Mouse (Mus musculus) naive thymus-derived CD4-positive, alpha-beta T cell, adult 2 months (primary cell): ENCODE data around the gene Syne2.

Experiments
- DNase-seq: peaks from one replicate; pipeline ENCODE4 v3.0.0-alpha.2; 2011; ENCODE audit warnings: low read depth

The Syne2 gene

DNA sequence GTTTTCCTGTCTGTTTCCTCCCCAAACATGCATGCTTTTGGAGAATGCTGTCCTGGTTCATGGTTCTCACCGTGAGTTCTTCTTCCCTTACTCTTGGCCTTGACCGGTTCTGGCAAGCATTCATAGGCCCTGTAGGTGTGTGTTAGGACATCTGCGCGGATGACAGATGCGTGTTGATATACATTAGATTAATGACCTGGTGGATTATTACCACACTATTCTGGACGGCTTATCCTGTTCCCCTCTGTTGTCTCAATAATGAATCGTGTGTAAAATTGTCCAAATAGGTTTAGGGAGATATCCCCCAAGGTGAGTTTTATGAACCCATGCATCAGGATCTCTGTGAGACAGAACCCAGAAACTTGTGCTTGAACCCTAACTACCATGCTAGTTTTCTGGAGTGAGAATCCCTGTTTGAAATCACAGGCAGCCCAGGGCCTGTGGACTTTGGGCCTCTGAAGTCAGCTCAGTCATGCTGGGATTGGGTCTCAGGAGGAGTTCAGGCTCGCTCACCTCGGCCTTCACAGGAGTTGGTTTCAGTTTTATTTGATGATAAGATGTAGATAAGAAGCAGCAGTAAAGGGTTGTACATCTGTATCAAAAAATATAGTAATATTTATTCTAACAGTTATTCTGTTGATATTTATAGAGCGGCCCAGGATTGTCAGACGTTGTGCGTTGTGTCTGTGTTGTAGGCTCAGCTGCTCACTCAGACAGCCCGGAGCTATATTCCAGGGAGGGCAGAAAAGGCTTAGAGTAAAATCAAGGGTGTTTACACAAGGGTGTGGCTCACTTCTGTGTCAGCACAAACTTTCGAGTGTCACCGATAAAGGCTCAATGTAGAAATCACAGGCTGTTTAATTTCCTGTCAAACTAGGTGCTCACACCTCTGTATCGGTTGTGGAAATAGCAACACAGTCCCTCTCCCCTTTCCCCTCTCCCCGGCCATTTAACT is 48.8 kb downstream of the Syne2 start:
- no peak for DNase-seq

DNA sequence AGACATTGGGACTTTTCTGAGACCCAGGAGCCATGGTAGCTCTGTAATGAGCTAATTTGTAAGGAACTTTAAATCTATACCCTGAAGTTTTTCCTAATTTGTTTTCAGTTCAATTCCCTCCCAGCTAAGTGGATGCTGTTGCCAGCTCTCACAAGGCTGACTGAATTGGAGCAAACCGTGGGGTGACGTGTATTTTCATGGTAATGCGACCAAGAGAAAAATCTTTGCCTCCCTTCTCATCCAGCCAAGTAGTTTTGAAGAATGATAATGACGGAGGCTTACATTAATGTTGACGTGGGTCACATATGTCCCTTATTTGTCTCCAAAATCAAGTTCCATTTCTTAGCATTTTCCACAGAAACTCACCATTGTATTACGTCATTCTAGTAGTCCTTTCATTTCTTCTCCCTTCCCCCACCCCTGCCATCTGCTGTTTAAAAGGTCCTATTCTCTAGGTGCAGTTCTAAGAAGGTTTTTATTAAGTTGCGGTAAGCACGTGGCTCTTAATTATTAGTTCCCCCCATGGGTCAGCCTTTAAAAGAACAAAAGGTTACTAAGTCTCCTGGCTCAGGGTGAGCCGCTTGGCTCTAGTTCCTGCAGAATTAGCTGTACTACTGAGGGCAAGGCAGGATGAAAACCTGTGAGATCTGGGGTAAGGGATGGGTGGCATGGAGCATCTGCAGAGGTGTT is 55.8 kb downstream of the Syne2 start:
- no peak for DNase-seq

DNA sequence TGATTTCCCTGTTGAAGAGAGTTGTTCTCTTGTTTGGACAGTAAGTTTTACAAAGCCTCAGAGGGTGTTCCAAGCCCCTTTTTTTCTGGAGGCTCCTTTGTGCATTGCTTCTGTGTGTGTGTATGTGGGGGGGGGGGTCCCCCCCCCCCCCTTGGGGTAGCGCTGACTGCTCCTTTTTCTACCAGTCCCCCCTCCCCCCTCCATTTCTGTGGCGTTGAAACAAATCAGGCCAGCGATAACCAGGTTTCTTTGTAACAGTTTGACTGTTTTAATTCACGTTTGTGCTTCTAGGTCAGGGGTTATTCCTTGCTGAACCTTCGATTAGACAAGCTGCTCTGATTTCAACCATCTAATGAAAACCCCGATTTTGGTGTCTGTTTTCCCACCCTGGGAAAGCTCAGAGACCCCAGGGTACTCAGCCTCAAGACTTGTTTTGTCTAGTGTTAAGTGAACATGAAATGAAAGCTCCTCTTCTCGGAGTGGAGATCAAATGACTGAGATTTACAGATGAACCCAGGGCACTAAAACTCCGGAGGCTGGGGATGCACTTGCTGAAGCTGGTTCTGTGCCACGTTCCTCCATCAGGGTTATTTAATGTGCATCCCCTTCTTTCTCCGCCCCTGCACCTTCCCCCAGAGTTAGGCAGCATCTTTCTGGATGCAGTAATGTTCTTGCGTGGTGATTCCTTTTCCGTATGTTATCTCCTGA is 56.5 kb downstream of the Syne2 start:
- no peak for DNase-seq

DNA sequence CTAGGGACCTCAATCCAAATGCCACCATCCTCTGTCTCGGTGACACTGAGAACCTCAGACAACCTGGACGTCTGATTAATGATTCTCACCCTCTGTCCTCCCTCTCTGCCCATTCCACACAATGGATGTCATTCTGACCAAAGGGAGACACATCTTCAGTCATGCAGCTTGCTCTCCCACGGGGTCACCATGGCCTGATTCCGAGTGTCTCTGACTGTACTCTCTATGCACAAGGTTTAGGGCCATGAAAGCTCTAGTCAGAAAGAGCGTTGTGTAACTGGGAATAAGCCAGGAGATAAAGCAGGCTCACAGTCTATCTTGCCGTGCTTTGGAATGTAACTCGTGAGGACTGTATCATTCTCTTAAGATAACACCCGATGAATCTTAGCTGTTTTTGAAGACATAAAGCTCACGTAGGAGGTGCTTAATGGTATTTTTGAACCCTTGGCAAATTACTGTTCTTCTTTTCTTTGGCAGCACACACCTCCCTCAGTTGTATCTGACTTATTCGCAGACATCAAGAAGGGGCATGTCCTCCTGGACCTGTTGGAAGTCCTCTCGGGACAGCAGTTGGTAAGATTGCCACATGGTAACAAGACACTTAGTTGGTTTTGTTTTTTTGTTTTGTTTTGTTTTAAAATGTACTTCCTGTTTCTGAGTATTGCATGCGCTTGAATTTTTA is 61.8 kb downstream of the Syne2 start:
- no peak for DNase-seq

DNA sequence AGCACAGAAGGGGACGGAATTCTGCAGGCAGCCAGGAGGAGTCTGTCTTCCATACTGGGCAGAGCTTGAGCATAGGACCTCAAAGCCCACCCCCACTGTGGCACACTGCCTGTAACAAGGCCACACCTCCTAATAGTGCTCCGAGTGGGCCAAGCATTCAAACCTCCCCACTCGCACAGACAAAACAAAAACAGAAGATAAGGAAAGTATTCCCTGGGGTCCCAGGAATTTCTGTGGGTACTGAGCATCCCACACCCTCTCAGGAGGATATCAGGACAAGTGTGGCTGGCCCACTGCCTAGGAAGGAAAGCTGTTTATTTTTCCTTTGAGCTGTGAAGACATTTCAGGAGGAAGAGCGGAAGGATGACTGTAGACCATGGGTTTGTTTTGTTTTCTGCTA is 63.6 kb downstream of the Syne2 start:
- DNase-seq: no peak

DNA sequence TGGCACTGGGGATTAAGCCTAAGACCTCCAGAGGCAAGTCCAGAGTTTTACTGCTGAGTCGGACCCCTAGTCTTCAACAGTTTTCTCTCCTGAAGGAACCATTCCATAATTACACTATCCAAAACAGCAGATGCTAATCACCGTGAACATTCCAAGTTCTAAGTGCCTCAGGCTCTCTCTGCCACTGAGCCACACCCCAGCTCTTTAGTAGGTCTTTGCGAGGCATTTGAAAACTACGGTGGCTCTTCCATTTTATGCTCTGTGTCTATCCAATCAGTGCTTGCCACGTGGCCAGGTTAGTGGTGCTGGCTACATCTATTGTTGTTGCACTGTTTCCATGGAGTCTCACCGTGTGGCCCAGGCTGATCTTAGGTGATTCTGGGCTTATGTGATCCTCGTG is 68.2 kb downstream of the Syne2 start:
- DNase-seq: no peak

DNA sequence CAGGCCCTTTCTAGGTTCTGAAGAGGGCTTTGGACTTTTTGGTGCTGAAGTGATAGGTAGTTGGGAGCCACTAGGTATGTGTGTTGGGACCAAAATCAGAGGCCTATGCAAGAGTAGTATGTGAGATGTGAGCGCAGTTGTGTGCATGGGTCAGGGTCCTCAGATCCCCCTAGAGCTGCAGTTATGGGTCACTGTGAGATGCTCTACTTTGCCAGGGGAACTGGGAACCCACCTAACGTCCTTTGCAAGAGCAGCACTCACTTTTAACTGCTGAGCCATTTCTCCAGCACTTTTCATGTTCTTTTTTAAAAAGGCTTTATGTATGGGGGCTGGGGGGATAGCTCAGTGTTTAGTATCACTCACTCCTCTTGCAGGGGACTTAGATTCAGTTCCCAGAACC is 69.0 kb downstream of the Syne2 start:
- DNase-seq: no peak

DNA sequence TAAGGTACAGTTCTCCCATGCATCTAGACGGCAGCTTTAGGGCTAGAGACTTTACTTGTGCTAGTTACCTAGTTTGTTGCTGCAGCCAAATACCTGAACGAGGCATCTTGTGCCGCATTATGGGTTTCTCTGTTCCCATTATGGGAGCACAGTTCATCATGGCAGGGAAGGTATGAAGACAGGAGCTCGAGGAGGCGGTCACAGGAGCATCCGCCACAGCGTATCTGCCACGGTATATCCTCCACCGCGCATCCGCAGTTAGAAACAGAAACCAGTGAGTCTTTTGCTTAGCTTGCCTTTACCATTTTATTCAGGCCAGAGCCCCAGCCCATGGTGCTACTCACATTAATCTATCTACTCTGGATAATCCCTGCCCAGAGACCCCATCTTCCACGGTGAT is 70.8 kb downstream of the Syne2 start:
- no peak for DNase-seq

DNA sequence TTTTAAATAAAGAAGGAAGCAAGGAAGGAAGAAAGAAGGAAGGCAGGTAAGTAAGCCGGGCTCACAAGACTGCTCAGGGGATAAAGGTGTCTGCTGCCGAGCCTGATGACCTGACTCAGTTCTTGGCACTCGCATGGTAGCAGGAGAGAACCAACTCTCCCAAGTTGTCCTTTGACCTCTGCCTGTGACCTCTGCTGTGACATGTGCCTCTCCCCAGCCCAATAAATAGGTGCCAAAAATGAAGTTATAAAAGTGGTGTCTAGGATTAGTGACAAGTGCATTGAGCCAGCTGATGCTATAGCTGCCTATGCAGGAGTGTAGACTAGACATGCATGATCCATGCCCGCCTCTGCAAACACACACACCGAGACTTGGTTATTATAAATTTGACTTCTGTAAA is 73.3 kb downstream of the Syne2 start:
- no peak for DNase-seq

DNA sequence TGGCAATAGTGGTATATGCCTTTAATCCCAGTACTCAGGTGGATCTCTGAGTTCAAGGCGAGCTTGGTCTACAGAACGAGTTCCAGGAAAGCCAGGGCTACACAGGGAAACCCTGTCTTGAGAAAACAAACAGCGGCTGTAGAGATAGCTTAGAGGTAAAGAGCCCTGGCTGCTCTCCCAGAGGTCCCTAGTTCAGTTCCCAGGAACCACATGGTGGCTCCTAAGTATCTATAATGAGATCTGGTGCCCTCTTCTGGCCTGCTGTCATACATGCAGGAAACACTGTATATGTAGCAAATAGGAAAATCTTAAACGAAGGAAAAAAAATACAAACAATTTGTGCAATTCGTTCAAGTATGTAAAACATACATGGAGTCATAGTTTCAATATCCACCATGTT is 75.5 kb downstream of the Syne2 start:
- peak; percentile 11 for DNase-seq

DNA sequence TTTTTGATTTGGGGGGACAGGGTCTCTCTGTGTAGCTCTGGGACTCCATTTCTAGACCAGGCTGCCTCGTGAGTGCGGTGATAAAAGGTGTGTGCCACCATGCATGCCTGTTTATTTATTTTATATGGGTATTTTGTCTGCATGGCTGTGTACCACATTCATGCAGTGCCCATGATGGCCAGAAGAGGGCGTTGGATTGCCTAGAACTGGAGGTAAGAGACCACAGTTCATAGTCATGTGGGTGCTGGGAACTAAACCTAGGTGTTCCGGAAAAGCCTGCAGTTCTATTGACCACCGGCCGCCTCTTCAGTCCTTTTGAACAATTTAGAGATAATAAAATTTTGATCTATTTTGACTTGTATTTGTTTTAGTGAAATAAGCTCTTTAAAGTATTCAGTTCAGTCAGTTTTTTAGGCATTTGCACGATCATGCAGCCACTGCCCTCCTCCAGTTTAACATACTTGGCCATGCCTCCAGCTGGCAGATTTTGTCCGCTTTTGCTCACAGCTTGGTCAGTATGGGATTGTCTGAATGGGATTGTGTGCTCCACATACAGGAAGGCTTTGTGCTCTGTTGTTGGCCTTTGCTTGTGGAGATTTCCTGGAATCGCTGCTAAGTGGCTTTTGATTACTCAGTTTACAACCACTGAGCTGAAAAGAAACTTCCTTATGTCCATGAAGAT is 76.5 kb downstream of the Syne2 start:
- DNase-seq: no peak

DNA sequence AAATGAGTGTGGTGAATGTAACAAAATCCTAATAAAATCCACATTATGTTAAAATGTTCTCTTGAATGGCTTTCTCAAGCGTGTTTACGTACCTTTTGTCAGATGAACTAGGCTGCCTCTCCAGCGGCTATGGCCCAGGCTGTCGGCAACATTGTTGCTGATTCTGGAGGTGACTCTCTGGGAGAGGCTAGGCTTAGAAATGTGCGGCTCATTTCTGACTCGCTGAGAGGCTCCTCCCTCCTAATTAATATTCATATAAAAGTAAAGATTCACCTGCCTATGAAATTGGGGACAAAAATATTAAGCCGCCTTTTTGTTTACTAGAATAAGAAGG is 77.0 kb downstream of the Syne2 start:
- DNase-seq: no peak

DNA sequence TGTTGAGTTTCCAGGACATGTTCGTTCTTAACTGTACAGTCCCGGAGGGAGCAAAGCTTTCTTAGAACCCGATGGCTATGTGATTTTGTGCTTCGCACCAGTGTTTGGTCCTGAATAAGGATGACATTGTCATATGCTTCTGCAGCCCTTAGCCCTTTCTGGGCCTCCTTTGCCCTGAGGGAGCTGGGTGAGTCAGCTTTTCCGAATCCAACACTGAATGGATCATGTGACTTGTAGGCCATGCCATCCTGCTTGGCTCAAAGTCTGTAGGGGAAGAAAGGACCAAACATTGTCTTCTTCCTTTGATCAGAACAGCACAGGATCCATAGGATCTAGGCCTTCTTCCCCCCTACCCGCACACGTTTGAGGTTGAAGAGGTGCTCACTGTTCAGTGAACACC is 79.9 kb downstream of the Syne2 start:
- DNase-seq: no peak

DNA sequence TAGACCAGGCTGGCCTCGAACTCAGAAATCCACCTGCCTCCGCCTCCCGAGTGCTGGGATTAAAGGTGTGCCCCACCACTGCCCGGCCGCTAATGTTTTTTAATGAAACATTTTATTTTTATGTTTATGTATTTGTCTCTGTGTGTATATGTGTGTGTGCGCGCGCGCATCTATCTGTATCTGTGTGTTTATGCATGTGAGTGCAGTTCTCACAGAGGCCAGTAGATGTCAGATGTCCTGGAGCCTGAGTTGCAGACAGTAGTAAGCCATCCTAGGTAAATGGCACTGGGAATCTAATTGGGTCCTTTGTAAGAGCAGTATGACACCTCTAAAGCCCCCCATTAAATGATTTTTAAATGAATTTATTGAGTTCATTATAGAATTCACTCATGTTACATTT is 83.8 kb downstream of the Syne2 start:
- DNase-seq: no peak

DNA sequence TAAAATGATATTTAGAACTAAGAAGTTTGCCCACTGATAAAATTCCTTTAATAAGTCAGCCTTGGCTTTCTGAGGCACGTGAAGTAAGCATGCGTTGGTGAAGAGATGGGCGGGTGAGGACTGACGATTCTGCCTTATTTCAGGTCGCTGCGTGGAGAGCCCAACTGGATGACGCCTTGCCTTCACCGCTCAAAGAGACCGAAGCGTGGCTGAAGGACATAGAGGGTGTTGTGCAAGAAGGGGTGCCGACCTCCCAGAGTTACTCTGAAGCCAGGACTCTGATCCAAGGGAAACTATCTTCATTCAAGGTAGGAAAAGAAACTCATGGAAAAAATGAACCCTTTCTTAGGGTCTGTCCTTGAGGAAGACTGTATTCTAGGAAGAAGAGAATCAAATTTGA is 86.1 kb downstream of the Syne2 start:
- no peak for DNase-seq

DNA sequence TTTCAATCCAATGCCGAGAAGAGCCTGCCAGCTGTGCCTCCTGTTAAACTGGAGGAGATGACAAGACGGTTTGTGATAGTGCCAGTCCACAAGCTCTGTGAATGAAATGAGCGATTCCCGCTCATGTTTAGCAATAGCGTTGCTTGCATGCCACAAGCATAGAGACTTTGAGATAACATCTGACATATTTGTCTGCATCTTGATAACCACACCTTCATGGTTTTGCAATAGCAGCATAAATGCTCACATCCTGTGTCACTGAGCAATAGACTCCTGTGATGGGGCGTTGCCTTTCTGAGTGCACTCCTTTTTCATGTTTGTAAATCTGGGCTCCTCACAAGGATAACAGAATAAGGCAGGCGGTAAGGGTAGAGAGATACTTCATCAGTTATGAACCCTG is 87.4 kb downstream of the Syne2 start:
- DNase-seq: peak; percentile 42

DNA sequence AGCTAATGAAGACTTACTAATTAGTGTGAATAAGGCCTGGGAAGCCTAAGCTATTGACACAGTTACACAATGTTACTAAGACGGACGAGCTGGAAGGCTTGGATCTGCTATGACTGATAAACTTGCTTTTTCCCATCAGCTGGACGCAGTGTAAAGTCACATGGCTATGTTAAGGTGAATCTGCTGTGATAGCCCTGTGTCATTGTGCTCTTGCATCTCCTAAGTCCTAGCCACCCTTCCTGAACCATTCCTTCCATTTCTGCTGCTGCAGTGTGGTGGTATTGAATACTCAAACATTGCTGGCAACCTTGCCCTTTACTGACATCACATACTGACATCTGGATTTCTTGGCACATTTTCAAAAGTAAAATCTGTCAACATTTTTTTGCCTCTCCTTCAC is 90.5 kb downstream of the Syne2 start:
- no peak for DNase-seq

DNA sequence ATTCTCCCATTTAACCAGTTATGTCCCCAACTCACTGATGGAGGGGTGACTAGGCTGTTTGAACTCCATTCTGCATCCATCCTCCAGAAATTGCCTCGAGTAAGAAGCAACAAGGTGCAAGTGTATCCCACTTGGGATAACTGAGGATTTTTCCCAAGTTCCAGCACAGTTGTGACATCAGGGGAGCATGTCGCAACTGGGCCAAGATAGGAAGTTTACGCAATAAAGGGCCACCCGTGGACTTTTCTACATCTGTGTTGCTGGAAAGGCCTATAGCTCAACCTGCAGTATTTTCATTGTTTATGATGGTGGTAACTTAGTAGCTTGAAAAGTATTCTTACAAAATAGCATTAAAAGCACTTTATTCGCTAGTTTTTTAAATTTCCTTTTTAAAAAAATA is 97.8 kb downstream of the Syne2 start:
- DNase-seq: no peak

DNA sequence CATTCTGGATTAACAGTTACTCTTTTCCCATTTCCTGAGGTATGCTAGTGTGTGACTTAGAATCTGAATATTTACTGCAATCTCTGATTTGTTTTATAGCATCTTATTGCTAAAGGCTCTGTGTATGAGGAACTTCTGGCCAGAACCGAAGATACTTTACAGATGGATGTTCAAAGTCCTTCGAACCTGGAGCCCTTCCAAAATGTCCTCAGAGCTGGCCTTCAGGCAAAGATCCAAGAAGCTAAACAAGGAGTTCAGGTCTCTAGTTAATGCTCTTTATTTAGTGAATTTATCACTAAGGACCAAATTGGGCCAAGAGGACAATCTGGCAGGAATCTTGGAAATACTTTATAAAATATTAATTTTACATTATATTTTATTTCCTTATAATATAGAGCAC is 100.5 kb downstream of the Syne2 start:
- DNase-seq: no peak

DNA sequence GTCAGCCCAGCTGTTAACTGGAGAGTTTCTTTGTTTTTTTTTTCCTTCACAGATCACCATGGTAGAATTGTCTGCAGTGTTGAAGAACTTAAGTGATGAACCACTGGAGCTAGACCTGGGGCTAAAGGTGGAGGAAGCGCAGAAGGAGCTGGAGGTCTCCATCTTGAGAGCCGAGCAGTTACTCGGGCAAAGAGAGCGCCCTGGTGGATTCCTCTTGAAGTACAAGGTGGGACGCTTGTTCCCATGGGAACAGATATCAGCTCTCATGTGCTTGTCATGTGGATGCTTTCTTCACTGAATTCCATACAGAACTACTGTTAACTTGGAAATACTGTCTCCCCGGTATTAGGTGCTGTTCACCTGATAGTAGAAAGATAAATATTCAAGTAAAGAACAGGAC is 101.0 kb downstream of the Syne2 start:
- DNase-seq: no peak

DNA sequence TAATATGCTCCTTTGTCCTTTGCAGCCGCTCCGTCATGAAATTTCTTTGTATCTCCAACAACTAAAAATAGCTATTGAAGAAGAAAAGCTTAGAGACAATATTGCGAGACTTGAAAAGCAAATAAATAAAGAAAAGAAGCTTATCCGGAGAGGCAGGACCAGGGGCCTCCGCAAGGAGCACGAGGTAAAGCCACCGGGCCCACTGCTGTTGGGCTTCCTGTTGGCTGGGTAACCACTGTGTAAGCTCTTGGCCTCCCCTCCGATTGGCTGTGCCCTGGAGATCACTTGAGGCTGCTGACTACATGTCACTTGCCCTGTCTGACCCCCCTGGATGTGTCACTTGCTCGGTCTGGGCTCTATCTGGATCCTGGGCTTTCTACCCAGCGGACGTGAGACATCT is 105.0 kb downstream of the Syne2 start:
- DNase-seq: no peak

DNA sequence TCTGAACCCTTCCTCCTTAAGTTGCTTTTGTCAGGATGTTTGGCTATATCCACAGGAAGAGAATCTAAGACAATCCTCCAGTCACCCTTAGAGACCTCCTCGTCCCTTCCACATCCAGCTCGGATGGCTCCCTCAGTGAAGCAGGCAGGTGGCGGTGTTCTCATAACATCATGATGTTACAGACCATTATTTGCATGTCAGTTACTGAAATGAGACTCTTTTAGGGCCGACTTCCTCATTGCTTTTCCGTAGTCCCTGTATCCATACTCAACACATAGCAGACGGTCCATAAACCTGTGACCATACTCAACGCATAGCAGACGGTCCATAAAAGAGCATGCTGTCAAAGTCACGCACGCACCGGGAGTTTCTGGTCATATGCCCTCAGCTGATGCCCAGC is 106.9 kb downstream of the Syne2 start:
- no peak for DNase-seq
